Mouse (Mus musculus) neural tube, postnatal 0 days (tissue): Measurements from ENCODE around the gene Bspry. TPM values are rescaled to one million over a fixed set of nuclear protein-coding genes. Genes with fewer than 3 reads are reported as not detected.

ENCODE experiments used
- polyA plus RNA-seq: library from polyadenylated mRNA; unstranded; fragments of >200 nt; fragmentation: Nextera tagmentation; extraction: Ambion mirVana; gene quantifications from 2 replicates; pipeline ENCODE4 v1.2.1, GENCODE M21; 2015

Gene Bspry
- polyA plus RNA-seq, result 0.47 and 0.85 TPM in 2 replicates

GRCm38 (mm10) chr4:62479937-62480708, at the start of gene Bspry:
TSS of gene Bspry (plus strand) at chr4:62480053.

GRCm38 (mm10) chr4:62435081-62435480, 44.8 kb upstream of the Bspry start, which contains the start of gene Rnf183:
TSS of gene Rnf183 (minus strand) at chr4:62435252.

GRCm38 (mm10) chr4:62470598-62471051, 9.2 kb upstream of the Bspry start, which contains the start of gene Wdr31:
TSS of gene Wdr31 (minus strand) at chr4:62470896.

GRCm38 (mm10) chr4:62503374-62503970, 23.6 kb downstream of the Bspry start, which contains the start of gene Hdhd3:
TSS of gene Hdhd3 (minus strand) at chr4:62503467.

GRCm38 (mm10) chr4:62519849-62520233, 40.0 kb downstream of the Bspry start, which contains the start of gene Alad:
TSS of gene Alad (minus strand) at chr4:62519918.

GRCm38 (mm10) chr4:62524651-62525488, 45.0 kb downstream of the Bspry start, which contains the start of the genes Pole3 and 4933430I17Rik:
TSS of gene Pole3 (minus strand) at chr4:62525068.
TSS of gene 4933430I17Rik (plus strand) at chr4:62525369.

Other genes starting within 250 kb of the Bspry start
- gene Zfp37, start 249.0 kb upstream of the Bspry start, polyA plus RNA-seq, result 16.5 and 18.4 TPM in 2 replicates
- gene Slc31a2, start 217.5 kb upstream of the Bspry start, polyA plus RNA-seq, result 12.6 and 14.8 TPM in 2 replicates
- gene Fkbp15, start 119.5 kb upstream of the Bspry start, polyA plus RNA-seq, result 20.8 TPM in 2 replicates
- gene Slc31a1, start 119.3 kb upstream of the Bspry start, polyA plus RNA-seq, result 30.6 and 33.6 TPM in 2 replicates
- gene Cdc26, start 71.4 kb upstream of the Bspry start, polyA plus RNA-seq, result 65.4 and 68.0 TPM in 2 replicates
- 11.5 and 12.7 TPM in 2 replicates for gene Prpf4, start 71.3 kb upstream of the Bspry start, polyA plus RNA-seq
- 0.17 and 0.19 TPM in 2 replicates for gene Rnf183, start 44.8 kb upstream of the Bspry start, polyA plus RNA-seq
- gene Wdr31, start 9.2 kb upstream of the Bspry start, polyA plus RNA-seq, result 13.6 and 15.4 TPM in 2 replicates
- 11.0 and 13.5 TPM in 2 replicates for gene Hdhd3, start 23.4 kb downstream of the Bspry start, polyA plus RNA-seq
- gene Alad, start 39.9 kb downstream of the Bspry start, polyA plus RNA-seq, result 68.0 and 76.5 TPM in 2 replicates
- gene Pole3, start 45.0 kb downstream of the Bspry start, polyA plus RNA-seq, result 45.1 and 47.1 TPM in 2 replicates
- 0.49 and 0.59 TPM in 2 replicates for gene 4933430I17Rik, start 45.3 kb downstream of the Bspry start, polyA plus RNA-seq
- gene Rgs3, start 79.8 kb downstream of the Bspry start, polyA plus RNA-seq, result 34.0 and 35.1 TPM in 2 replicates